25 mouse cellular contexts compared by ENCODE assay signal in genomic region chr13:69833416-69833815, GRCm38 (mm10).
"Had no signal": no experiment of that assay in that cellular context is flagged by ENCODE, and none has a peak within 500 bp of the region (broad histone marks: within the 10 kb centered on the region; RNA-seq: fewer than 3 reads in every experiment).

No protein-coding gene starts in this region.

- DNase-seq: gastrocnemius, postnatal 14 days; gastrocnemius, postnatal 36 days; heart, adult 2 months; heart, postnatal 14 days; heart, postnatal 36 days; kidney, adult 11 months; kidney, adult 2 months; kidney, adult 9 months; kidney, postnatal 14 days; kidney, postnatal 36 days; layer of hippocampus, adult 9-11 months; layer of hippocampus, postnatal 36 days; left cerebral cortex, postnatal 4 days; liver had no signal

- ATAC-seq: hindbrain, postnatal 0 days; intestine, embryonic 16.5 days had no signal

- H3K27me3 ChIP-seq: heart, embryonic 13.5 days; heart, embryonic 15.5 days; hindbrain, embryonic 13.5 days; hindbrain, embryonic 15.5 days; kidney, embryonic 15.5 days; limb, embryonic 12.5 days had no signal

- H3K4me1 ChIP-seq: heart, embryonic 13.5 days; heart, embryonic 15.5 days; hindbrain, embryonic 13.5 days; hindbrain, embryonic 15.5 days; kidney, embryonic 15.5 days; limb, embryonic 12.5 days had no signal

- H3K4me3 ChIP-seq: heart, adult 2 months; heart, embryonic 13.5 days; heart, embryonic 15.5 days; hindbrain, embryonic 13.5 days; hindbrain, embryonic 15.5 days; kidney, embryonic 15.5 days; limb, embryonic 12.5 days had no signal

- H3K4me2 ChIP-seq: heart, embryonic 11.5 days; heart, embryonic 13.5 days; heart, embryonic 15.5 days; hindbrain, embryonic 13.5 days; hindbrain, embryonic 15.5 days; kidney, embryonic 15.5 days; limb, embryonic 12.5 days; liver, embryonic 11.5 days had no signal

- H3K36me3 ChIP-seq: heart, embryonic 13.5 days; heart, embryonic 15.5 days; hindbrain, embryonic 13.5 days; hindbrain, embryonic 15.5 days; kidney, embryonic 15.5 days; limb, embryonic 12.5 days had no signal

- H3K9ac ChIP-seq: heart, embryonic 13.5 days; heart, embryonic 15.5 days; hindbrain, embryonic 13.5 days; hindbrain, embryonic 15.5 days; kidney, embryonic 15.5 days; limb, embryonic 12.5 days had no signal

- H3K9me3 ChIP-seq: heart, embryonic 13.5 days; heart, embryonic 15.5 days; hindbrain, embryonic 13.5 days; hindbrain, embryonic 15.5 days; kidney, embryonic 15.5 days; limb, embryonic 12.5 days had no signal

- H3K27ac ChIP-seq: heart, adult 2 months; heart, embryonic 13.5 days; heart, embryonic 15.5 days; hindbrain, embryonic 13.5 days; hindbrain, embryonic 15.5 days; hindbrain, postnatal 0 days; kidney, embryonic 15.5 days; kidney, postnatal 0 days; limb, embryonic 12.5 days had no signal
